Comparison of ENCODE assay signal across 11 mouse cellular contexts in genomic region chr7:106815775-106816174, GRCm38 (mm10). TPM values are rescaled to one million over a fixed set of nuclear protein-coding genes. Genes with fewer than 3 reads are reported as not detected.
DNase-seq lines count a peak whose midpoint lies in the region; ATAC-seq and TF ChIP-seq lines count a peak whose summit lies in the region.
"Had no signal": no experiment of that assay in that cellular context is flagged by ENCODE, and none has a peak within 500 bp of the region (broad histone marks: within the 10 kb centered on the region; RNA-seq: fewer than 3 reads in every experiment).

No protein-coding gene starts in this region.

- H3K4me2 ChIP-seq in forebrain, embryonic 14.5 days (ENCODE audit: low read length), result no peak overlapping the region
- no peak overlapping the region for H3K4me2 ChIP-seq in forebrain, postnatal 0 days (ENCODE audit: low read depth)

- DNase-seq in forebrain, embryonic 14.5 days (ENCODE audit: low spot score), result peak; percentile 1
- DNase-seq in forebrain, postnatal 0 days, result no peak
- peak; percentile 17 for DNase-seq in lung, postnatal 36 days
- DNase-seq in lung, postnatal 10 days, result no peak
- peak; percentile 1 for DNase-seq in brain, embryonic 14.5 days (ENCODE audit: low read depth)
- DNase-seq in natural killer cell, adult 2 months (ENCODE audit: low spot score in 2 of 2), result peak; percentile 5 to 24
- no peak for DNase-seq in testis, postnatal 10 days (ENCODE audit: low spot score)
- no peak for DNase-seq in left cerebral cortex, adult 9 months (ENCODE audit: low spot score in 2 of 2)
- DNase-seq: cerebellum, adult 2 months; right cerebral cortex, postnatal 25 days had no signal

- H3K4me3 ChIP-seq in forebrain, embryonic 14.5 days (ENCODE audit: low read depth, low read length), result no peak overlapping the region
- no peak overlapping the region for H3K4me3 ChIP-seq in forebrain, postnatal 0 days (ENCODE audit: low read depth, low read length)

- WGBS in forebrain, embryonic 14.5 days, result 72% methylated on average over 2 of the region's 2 CpGs
- 73% methylated on average over 2 of the region's 2 CpGs for WGBS in forebrain, postnatal 0 days

- TF ChIP-seq CTCF in forebrain, postnatal 0 days (IDR thresholded peaks at IDR 0.05; ENCODE audit: low read depth), result no peak
- peak; percentile 3; the same call in 1 of the 2 replicates for TF ChIP-seq CTCF in brain, embryonic 14.5 days (IDR thresholded peaks at IDR 0.05; ENCODE audit: borderline replicate concordance, extremely low read depth, insufficient read depth, insufficient read length)

- H3K27ac ChIP-seq in forebrain, embryonic 14.5 days (ENCODE audit: low read depth, low read length), result no peak overlapping the region
- H3K27ac ChIP-seq in forebrain, postnatal 0 days (ENCODE audit: low read depth, low read length), result no peak overlapping the region

- H3K4me1 ChIP-seq in forebrain, embryonic 14.5 days (ENCODE audit: control insufficient read depth, insufficient read depth, low read length), result no peaks in the 10 kb centered on the region
- no peaks in the 10 kb centered on the region for H3K4me1 ChIP-seq in forebrain, postnatal 0 days (ENCODE audit: insufficient read depth)

- no peaks in the 10 kb centered on the region for H3K36me3 ChIP-seq in forebrain, embryonic 14.5 days (ENCODE audit: control insufficient read depth, insufficient read depth, low read length)
- no peaks in the 10 kb centered on the region for H3K36me3 ChIP-seq in forebrain, postnatal 0 days (ENCODE audit: insufficient read depth)

- H3K9me3 ChIP-seq in forebrain, embryonic 14.5 days (replicated peaks; ENCODE audit: control insufficient read depth, low read length), result no peaks in the 10 kb centered on the region
- H3K9me3 ChIP-seq in forebrain, postnatal 0 days (ENCODE audit: low read length), result no peaks in the 10 kb centered on the region

- TF ChIP-seq POLR2A in brain, embryonic 14.5 days (IDR thresholded peaks at IDR 0.05; ENCODE audit: borderline replicate concordance, extremely low read depth, insufficient read depth, insufficient read length, poor library complexity, severe bottlenecking), result no peak

- H3K27me3 ChIP-seq in forebrain, embryonic 14.5 days (replicated peaks; ENCODE audit: control insufficient read depth, insufficient read depth, low read length), result no peaks in the 10 kb centered on the region
- H3K27me3 ChIP-seq in forebrain, postnatal 0 days (ENCODE audit: insufficient read depth, low read length), result no peaks in the 10 kb centered on the region

- no peak overlapping the region for H3K9ac ChIP-seq in forebrain, embryonic 14.5 days (ENCODE audit: low read length)
- H3K9ac ChIP-seq in forebrain, postnatal 0 days, result no peak overlapping the region

- ATAC-seq in forebrain, embryonic 14.5 days, result no peak
- no peak for ATAC-seq in forebrain, postnatal 0 days

RNA-seq across cellular contexts. Expression of gene Olfr701, which starts 1.8 kb away (rescaled TPM):
- polyA plus RNA-seq in forebrain, embryonic 14.5 days (2014; fragmentation: Nextera tagmentation; extraction: Ambion mirVana), result not detected in 2 replicates
- not detected in 2 replicates for total RNA-seq in forebrain, postnatal 0 days (2014; rRNA removed)
- polyA plus RNA-seq in forebrain, postnatal 0 days (2015; fragmentation: Nextera tagmentation; extraction: Ambion mirVana), result not detected in 2 replicates
- not detected in 2 replicates for polyA plus RNA-seq in brain, embryonic 14.5 days (2012; rRNA removed)
- total RNA-seq: layer of hippocampus, adult 8-10 months had no signal
- polyA plus RNA-seq: cerebellum, adult 2 months had no signal

RNA-seq across cellular contexts. Expression of gene Olfr700, which starts 7.1 kb away (rescaled TPM):
- polyA plus RNA-seq in forebrain, embryonic 14.5 days (2014; fragmentation: Nextera tagmentation; extraction: Ambion mirVana), result not detected in 2 replicates
- total RNA-seq in forebrain, postnatal 0 days (2014; rRNA removed), result not detected in 2 replicates
- polyA plus RNA-seq in forebrain, postnatal 0 days (2015; fragmentation: Nextera tagmentation; extraction: Ambion mirVana), result not detected in 2 replicates
- not detected in 2 replicates for polyA plus RNA-seq in brain, embryonic 14.5 days (2012; rRNA removed)
- total RNA-seq: layer of hippocampus, adult 8-10 months had no signal
- polyA plus RNA-seq: cerebellum, adult 2 months had no signal

RNA-seq across cellular contexts. Expression of gene Olfr702, which starts 17.9 kb away (rescaled TPM):
- not detected in 2 replicates for polyA plus RNA-seq in forebrain, embryonic 14.5 days (2014; fragmentation: Nextera tagmentation; extraction: Ambion mirVana)
- total RNA-seq in forebrain, postnatal 0 days (2014; rRNA removed), result not detected in 2 replicates
- polyA plus RNA-seq in forebrain, postnatal 0 days (2015; fragmentation: Nextera tagmentation; extraction: Ambion mirVana), result not detected in 2 replicates
- polyA plus RNA-seq in brain, embryonic 14.5 days (2012; rRNA removed), result not detected in 2 replicates
- total RNA-seq: layer of hippocampus, adult 8-10 months had no signal
- polyA plus RNA-seq: cerebellum, adult 2 months had no signal

RNA-seq across cellular contexts. Expression of gene Olfr699, which starts 22.8 kb away (rescaled TPM):
- polyA plus RNA-seq in forebrain, embryonic 14.5 days (2014; fragmentation: Nextera tagmentation; extraction: Ambion mirVana), result not detected in 2 replicates
- not detected in 2 replicates for total RNA-seq in forebrain, postnatal 0 days (2014; rRNA removed)
- not detected in 2 replicates for polyA plus RNA-seq in forebrain, postnatal 0 days (2015; fragmentation: Nextera tagmentation; extraction: Ambion mirVana)
- not detected in 2 replicates for polyA plus RNA-seq in brain, embryonic 14.5 days (2012; rRNA removed)
- total RNA-seq: layer of hippocampus, adult 8-10 months had no signal
- polyA plus RNA-seq: cerebellum, adult 2 months had no signal

RNA-seq across cellular contexts. Expression of gene Olfr703, which starts 27.4 kb away (rescaled TPM):
- not detected in 2 replicates for polyA plus RNA-seq in forebrain, embryonic 14.5 days (2014; fragmentation: Nextera tagmentation; extraction: Ambion mirVana)
- not detected in 2 replicates for total RNA-seq in forebrain, postnatal 0 days (2014; rRNA removed)
- polyA plus RNA-seq in forebrain, postnatal 0 days (2015; fragmentation: Nextera tagmentation; extraction: Ambion mirVana), result not detected in 2 replicates
- not detected in 2 replicates for polyA plus RNA-seq in brain, embryonic 14.5 days (2012; rRNA removed)
- total RNA-seq: layer of hippocampus, adult 8-10 months had no signal
- polyA plus RNA-seq: cerebellum, adult 2 months had no signal

Comparison
In these comparisons a context has a peak if more than half of its experiments do, and no peak if none do; other contexts are left out.
1. DNase-seq: peak in forebrain, embryonic 14.5 days (single experiment), lung, postnatal 36 days (single experiment), brain, embryonic 14.5 days (single experiment) and natural killer cell, adult 2 months (2 of 2); none in forebrain, postnatal 0 days (single experiment), lung, postnatal 10 days (single experiment), testis, postnatal 10 days (single experiment) and left cerebral cortex, adult 9 months (0 of 2).